Comparison of ENCODE assay signal across 8 mouse cellular contexts in the genomic region with DNA sequence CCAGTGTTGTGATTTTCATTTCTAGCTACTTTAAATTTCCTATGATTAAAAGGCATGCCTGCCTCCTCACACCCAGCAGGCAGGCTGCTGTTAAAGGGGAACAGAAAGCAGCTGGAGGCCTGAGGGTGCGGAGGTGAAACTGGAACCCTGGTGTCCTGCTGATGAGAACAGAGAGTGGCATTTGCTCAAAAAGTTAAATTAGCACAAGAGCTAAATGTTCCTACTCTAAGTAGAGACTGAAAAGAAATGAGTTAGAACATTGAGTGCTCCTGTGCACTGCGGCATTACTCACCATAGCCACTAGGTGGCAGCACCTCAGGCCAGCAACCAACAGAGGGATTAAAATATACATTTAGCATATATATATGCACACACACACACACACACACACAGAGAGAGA. TPM values are rescaled to one million over a fixed set of nuclear protein-coding genes. Genes with fewer than 3 reads are reported as not detected.
DNase-seq lines count a peak whose midpoint lies in the region; ATAC-seq and TF ChIP-seq lines count a peak whose summit lies in the region.

No protein-coding gene starts in this region.

- peak; percentile 40 for DNase-seq in kidney, postnatal 0 days (ENCODE audit: low spot score)
- DNase-seq in MEL-GATA-1-ER (ENCODE audit: extremely low read depth, low read depth) = peak; percentile 16
- DNase-seq in cerebellum, adult 8-10 months = peak; percentile 43
- DNase-seq in heart, postnatal 0 days (ENCODE audit: low spot score) = peak; percentile 20
- peak; percentile 66 for DNase-seq in limb, embryonic 10.5 days (ENCODE audit: low spot score)
- DNase-seq in right cerebral cortex, adult 2 months (ENCODE audit: low spot score in 2 of 2) = peak; percentile 78 to 81
- no peak for DNase-seq in urinary bladder, postnatal 4 days (ENCODE audit: low spot score in 2 of 2)

- H3K9ac ChIP-seq in kidney, postnatal 0 days (ENCODE audit: low read depth, low read length) = no peak overlapping the region
- no peak overlapping the region for H3K9ac ChIP-seq in kidney, embryonic 15.5 days
- H3K9ac ChIP-seq in heart, postnatal 0 days (replicated peaks; ENCODE audit: low read depth, low read length) = no peak overlapping the region

- no peaks in the 10 kb centered on the region for H3K9me3 ChIP-seq in kidney, postnatal 0 days (replicated peaks; ENCODE audit: low read length)
- no peaks in the 10 kb centered on the region for H3K9me3 ChIP-seq in kidney, embryonic 15.5 days (replicated peaks)
- H3K9me3 ChIP-seq in heart, postnatal 0 days (replicated peaks; ENCODE audit: control insufficient read depth, low read length) = no peaks in the 10 kb centered on the region
- no peaks in the 10 kb centered on the region for H3K9me3 ChIP-seq in limb, embryonic 10.5 days (replicated peaks)

- H3K27ac ChIP-seq in kidney, postnatal 0 days = no peak overlapping the region
- H3K27ac ChIP-seq in kidney, embryonic 15.5 days = no peak overlapping the region
- H3K27ac ChIP-seq in heart, postnatal 0 days (ENCODE audit: low read depth) = no peak overlapping the region
- no peak overlapping the region for H3K27ac ChIP-seq in limb, embryonic 10.5 days

- H3K27me3 ChIP-seq in kidney, postnatal 0 days (ENCODE audit: insufficient read depth, low read length) = no peaks in the 10 kb centered on the region
- peaks cover 8% of the 10 kb centered on the region; the same call in 1 of the 2 replicates for H3K27me3 ChIP-seq in kidney, embryonic 15.5 days
- no peaks in the 10 kb centered on the region for H3K27me3 ChIP-seq in heart, postnatal 0 days (ENCODE audit: control insufficient read depth, insufficient read depth, low read length)
- H3K27me3 ChIP-seq in limb, embryonic 10.5 days (ENCODE audit: low read depth, poor library complexity, severe bottlenecking) = no peaks in the 10 kb centered on the region

- ATAC-seq in kidney, postnatal 0 days (replicated peaks; ENCODE audit: low FRiP score, low read depth) = no peak
- no peak for ATAC-seq in kidney, embryonic 15.5 days (replicated peaks; ENCODE audit: low FRiP score)
- ATAC-seq in heart, postnatal 0 days (ENCODE audit: insufficient read depth, low read depth) = no peak

- TF ChIP-seq CTCF in kidney, postnatal 0 days (IDR thresholded peaks at IDR 0.05; ENCODE audit: low read depth) = peak; percentile 81
- TF ChIP-seq CTCF in heart, postnatal 0 days (IDR thresholded peaks at IDR 0.05; ENCODE audit: low read depth) = peak; percentile 78

- no peak overlapping the region for H3K4me3 ChIP-seq in kidney, postnatal 0 days (replicated peaks; ENCODE audit: low read depth, low read length)
- H3K4me3 ChIP-seq in kidney, embryonic 15.5 days (replicated peaks) = no peak overlapping the region
- no peak overlapping the region for H3K4me3 ChIP-seq in heart, postnatal 0 days (ENCODE audit: low read depth, low read length)
- no peak overlapping the region for H3K4me3 ChIP-seq in limb, embryonic 10.5 days

- WGBS in kidney, postnatal 0 days = 30% methylated on average over 2 of the region's 2 CpGs
- WGBS in kidney, embryonic 15.5 days = 30% methylated on average over 2 of the region's 2 CpGs
- 27% methylated on average over 2 of the region's 2 CpGs for WGBS in heart, postnatal 0 days
- 30% methylated on average over 2 of the region's 2 CpGs for WGBS in limb, embryonic 10.5 days

- no peaks in the 10 kb centered on the region for H3K4me1 ChIP-seq in kidney, postnatal 0 days (replicated peaks; ENCODE audit: insufficient read depth, low read length)
- H3K4me1 ChIP-seq in kidney, embryonic 15.5 days = 0 out of 2 replicates have a peak, but pooled peaks cover 3% of the 10 kb centered on the region
- no peaks in the 10 kb centered on the region for H3K4me1 ChIP-seq in heart, postnatal 0 days (ENCODE audit: control insufficient read depth, insufficient read depth)
- H3K4me1 ChIP-seq in limb, embryonic 10.5 days = peaks cover 7% of the 10 kb centered on the region

- no peak for TF ChIP-seq EP300 in heart, postnatal 0 days (IDR thresholded peaks at IDR 0.05; ENCODE audit: low read depth)

- H3K4me2 ChIP-seq in kidney, postnatal 0 days (ENCODE audit: low read length) = no peak overlapping the region
- no peak overlapping the region for H3K4me2 ChIP-seq in kidney, embryonic 15.5 days
- no peak overlapping the region for H3K4me2 ChIP-seq in heart, postnatal 0 days (ENCODE audit: low read depth, low read length)

- no peaks in the 10 kb centered on the region for H3K36me3 ChIP-seq in kidney, postnatal 0 days (ENCODE audit: insufficient read depth, low read length)
- H3K36me3 ChIP-seq in kidney, embryonic 15.5 days = no peaks in the 10 kb centered on the region
- H3K36me3 ChIP-seq in heart, postnatal 0 days (replicated peaks; ENCODE audit: control insufficient read depth, insufficient read depth, low read length) = no peaks in the 10 kb centered on the region
- H3K36me3 ChIP-seq in limb, embryonic 10.5 days = no peaks in the 10 kb centered on the region

RNA-seq across cellular contexts. Expression of a gene that starts 12.4 kb away (rescaled TPM):
- not detected in 2 replicates for polyA plus RNA-seq in kidney, postnatal 0 days (2015; fragmentation: Nextera tagmentation; extraction: Ambion mirVana)
- polyA plus RNA-seq in kidney, embryonic 15.5 days (2015; fragmentation: Nextera tagmentation; extraction: Ambion mirVana) = 0.10 TPM in 1 of 2 replicates, not detected in the other
- not detected in 2 replicates for total RNA-seq in heart, postnatal 0 days (2014; rRNA removed; ENCODE audit: low replicate concordance)
- polyA plus RNA-seq in heart, postnatal 0 days (2015; fragmentation: Nextera tagmentation; extraction: Ambion mirVana) = not detected in 2 replicates
- not detected in 2 replicates for polyA plus RNA-seq in limb, embryonic 10.5 days (2016; fragmentation: Nextera tagmentation; extraction: Ambion mirVana)

RNA-seq across cellular contexts. Expression of a gene that starts 22.3 kb away (rescaled TPM):
- polyA plus RNA-seq in kidney, postnatal 0 days (2015; fragmentation: Nextera tagmentation; extraction: Ambion mirVana) = 0.37 and 0.50 TPM in 2 replicates
- polyA plus RNA-seq in kidney, embryonic 15.5 days (2015; fragmentation: Nextera tagmentation; extraction: Ambion mirVana) = 1.1 and 2.1 TPM in 2 replicates
- total RNA-seq in heart, postnatal 0 days (2014; rRNA removed; ENCODE audit: low replicate concordance) = 1.1 and 3.1 TPM in 2 replicates
- polyA plus RNA-seq in heart, postnatal 0 days (2015; fragmentation: Nextera tagmentation; extraction: Ambion mirVana) = 0.78 and 0.85 TPM in 2 replicates
- 0.40 and 0.65 TPM in 2 replicates for polyA plus RNA-seq in limb, embryonic 10.5 days (2016; fragmentation: Nextera tagmentation; extraction: Ambion mirVana)

RNA-seq across cellular contexts. Expression of a gene that starts 30.3 kb away (rescaled TPM):
- 0.79 and 0.97 TPM in 2 replicates for polyA plus RNA-seq in kidney, postnatal 0 days (2015; fragmentation: Nextera tagmentation; extraction: Ambion mirVana)
- 0.40 and 0.57 TPM in 2 replicates for polyA plus RNA-seq in kidney, embryonic 15.5 days (2015; fragmentation: Nextera tagmentation; extraction: Ambion mirVana)
- 4.1 and 4.6 TPM in 2 replicates for total RNA-seq in heart, postnatal 0 days (2014; rRNA removed; ENCODE audit: low replicate concordance)
- 1.6 and 2.1 TPM in 2 replicates for polyA plus RNA-seq in heart, postnatal 0 days (2015; fragmentation: Nextera tagmentation; extraction: Ambion mirVana)
- polyA plus RNA-seq in limb, embryonic 10.5 days (2016; fragmentation: Nextera tagmentation; extraction: Ambion mirVana) = 0.16 TPM in 1 of 2 replicates, not detected in the other

Comparison
In these comparisons a context has a peak if more than half of its experiments do, and no peak if none do; other contexts are left out.
1. DNase-seq: peak in kidney, postnatal 0 days (single experiment), MEL-GATA-1-ER (single experiment), cerebellum, adult 8-10 months (single experiment), heart, postnatal 0 days (single experiment), limb, embryonic 10.5 days (single experiment) and right cerebral cortex, adult 2 months (2 of 2); none in urinary bladder, postnatal 4 days (0 of 2).